Mouse (Mus musculus): ENCODE measurements around the gene Mllt1.
"Not testable (repeated sequence)": the region's sequence is repeated elsewhere in the genome, so short reads cannot be mapped to it uniquely, and the experiment has no call there.

The Mllt1 gene

DNA sequence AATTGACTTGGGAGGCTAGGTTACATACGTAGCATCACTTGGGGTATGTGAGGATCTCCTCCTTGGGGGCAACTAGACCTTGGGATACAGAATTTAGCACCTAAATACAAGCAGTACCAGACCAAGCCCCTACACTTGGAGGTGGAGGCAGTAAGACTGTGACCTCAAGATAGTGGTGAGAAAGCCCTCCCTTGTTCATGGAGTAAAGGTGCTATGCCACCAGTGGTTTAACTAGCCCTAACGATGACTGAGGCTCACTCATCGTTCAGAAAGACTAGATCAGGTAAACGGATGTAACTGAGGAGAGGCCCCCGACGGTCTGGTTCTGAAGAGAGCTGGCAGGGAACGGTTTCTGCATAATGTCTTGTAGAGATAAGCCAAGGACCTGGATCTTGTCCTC lies 1.5 kb upstream of the Mllt1 start:
- in situ Hi-C loops (cut with MboI, MseI): loop anchor here in 1 of 2 experiments (5.0 kb wide), 1 partner anchor 91 kb away; no protein-coding TSS in a partner anchor

DNA sequence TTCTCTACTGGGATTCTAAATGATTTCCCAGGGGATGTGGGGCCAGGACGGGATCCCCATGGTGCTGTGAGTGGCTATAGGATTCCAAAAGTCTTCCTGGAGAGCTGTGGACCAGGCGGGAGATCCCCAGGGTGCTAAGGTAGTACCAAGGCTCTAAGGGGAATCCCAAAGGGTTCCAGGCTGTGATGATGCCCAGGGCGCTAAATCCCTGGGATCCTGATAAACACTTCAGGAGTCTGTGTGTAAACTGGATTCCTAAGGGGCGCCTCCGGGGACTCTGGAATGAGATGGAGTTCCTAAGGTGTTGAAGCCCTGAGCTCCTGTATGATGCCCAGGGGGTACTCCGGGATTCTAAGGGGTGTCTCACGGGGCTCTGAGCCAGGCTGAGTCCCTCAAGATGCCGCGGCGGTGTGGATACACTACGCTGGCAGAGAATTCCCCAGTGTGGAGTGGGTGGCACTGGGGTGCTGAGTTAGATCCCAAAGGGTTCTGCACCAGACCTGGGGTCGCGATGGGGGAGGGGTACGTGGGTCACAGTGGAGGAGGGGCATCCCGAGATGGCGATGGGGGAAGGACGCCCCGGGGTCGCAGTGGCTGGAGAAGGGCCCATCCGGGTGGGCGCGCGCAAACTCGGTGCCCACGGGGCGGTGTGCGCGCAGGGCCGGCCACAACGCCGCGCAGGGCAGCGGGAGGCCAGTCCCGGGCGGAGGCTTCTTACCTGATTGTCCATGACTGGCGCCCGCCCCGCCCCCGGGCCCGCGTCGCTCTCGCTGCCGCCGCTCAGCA lies 477 bp downstream of the Mllt1 start:
- in situ Hi-C loops (cut with MboI, MseI): loop anchor here in 1 of 2 experiments (5.0 kb wide), 1 partner anchor 93 kb away; no protein-coding TSS in a partner anchor

DNA sequence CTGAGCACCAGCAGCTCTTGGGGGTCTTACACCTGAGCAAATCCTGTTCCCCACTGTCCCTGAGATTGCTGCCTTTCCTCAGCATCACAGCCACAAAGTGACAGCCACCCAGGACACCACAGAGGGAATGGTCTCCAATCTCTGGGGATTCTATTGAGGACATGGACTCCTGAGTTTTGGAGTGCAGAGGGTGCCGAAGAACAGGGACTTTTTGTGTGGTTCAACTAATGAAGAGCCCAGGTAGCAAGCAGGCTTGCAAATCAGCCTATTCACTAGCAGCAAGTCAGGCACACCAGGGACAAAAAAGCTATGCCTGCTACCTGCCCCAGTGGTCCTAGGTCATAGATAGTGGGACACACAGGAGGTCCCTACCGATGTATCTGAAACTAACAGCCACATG lies 1.8 kb downstream of the Mllt1 start:
- in situ Hi-C loops (cut with MboI, MseI): no loop called here

DNA sequence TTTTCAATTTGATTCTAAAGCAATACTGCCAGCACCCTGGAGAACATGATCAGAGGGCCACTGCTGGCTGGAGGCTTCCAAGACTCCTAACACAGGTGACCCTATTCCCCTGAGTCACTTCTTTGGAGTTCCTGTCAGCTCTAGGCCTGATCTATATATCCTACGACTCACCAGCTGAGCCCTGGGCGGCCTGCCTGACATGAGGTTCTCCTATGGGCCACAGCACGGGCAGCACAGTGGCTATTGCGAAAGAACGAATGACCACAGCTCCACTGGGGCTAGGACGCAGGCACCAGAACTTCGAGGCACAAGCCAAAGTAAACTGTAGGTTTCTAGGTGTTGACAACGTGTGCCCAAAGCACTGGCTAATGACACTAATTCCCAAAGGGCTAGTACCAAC lies 5.2 kb downstream of the Mllt1 start:
- in situ Hi-C loops (cut with MboI, MseI): no loop called here

DNA sequence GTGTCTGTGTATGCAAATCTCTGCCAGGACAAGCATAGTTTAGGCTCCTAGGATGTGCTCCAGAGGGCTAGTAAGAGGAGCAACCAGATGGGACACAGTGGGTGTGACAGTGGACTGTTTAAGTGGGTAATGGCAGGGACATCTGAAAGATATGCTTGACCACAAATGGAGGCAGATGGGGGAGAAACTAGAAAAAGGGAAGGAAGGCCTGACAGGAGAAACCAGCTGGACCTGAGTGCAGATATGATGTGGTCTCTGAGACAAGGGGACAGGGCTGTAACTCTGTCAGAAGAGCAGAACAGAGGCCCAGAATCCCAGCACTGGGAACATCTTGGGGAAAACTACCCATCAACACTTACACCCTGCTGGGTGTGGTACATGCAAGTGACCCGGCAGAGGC lies 5.7 kb downstream of the Mllt1 start:
- in situ Hi-C loops (cut with MboI, MseI): no loop called here

DNA sequence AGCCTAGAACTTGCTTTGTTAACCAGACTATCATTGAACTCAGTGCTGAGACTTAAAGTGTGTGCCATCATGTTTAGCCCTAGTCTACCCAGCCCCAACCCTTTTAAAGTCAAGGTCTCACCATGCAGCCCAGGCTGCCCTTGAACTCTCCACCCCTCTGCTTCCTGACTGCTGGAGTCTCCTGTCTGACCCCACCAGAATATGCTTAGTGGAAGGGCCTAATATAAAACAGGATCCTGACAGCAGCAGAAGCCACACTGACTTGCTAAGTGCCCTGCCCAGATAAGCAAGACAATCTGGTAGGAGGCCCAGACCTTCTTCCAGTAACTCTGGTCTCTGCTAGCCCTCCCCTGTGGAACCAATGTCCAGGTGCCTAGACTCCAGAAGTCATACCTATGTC lies 6.1 kb downstream of the Mllt1 start:
- in situ Hi-C loops (cut with MboI, MseI): no loop called here

DNA sequence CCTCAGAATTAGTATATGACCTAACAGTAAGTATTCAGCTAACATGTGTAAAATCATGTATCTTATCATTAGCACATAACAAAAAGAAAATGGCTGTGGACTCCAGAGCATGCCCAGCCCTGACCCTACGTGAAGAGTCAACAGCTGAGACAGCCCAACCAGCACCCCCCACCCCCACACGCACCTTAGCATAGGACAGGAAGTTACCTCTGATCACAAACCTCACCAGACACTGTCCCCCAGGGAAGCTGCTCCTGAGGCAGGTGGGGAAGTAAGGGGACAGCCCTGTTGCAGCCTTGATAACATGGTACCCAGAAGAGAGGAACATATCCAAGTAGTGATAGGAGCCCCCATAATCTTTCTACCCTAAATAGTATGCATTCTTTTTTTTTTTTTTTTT lies 9.2 kb downstream of the Mllt1 start:
- in situ Hi-C loops (cut with MboI, MseI): no loop called here

DNA sequence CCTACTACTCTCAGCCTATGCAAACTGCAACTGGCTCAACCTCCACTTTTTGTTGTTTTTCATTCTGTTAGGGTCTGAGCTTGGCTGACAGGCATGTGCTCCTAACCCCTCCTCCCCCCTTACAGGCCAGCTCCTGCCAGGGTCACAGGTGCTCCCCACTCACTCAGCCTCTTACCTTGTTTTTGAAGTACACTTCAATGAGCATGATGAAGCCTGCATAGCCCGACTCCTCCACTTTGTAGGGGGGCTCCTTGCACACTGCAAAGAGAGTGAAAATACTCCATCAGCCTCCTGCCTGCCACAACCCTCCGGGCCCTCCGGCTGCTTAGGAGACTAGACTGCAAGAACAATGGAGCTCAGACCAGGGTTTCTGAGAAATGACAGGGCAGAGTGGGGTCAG lies 15.5 kb downstream of the Mllt1 start:
- in situ Hi-C loops (cut with MboI, MseI): no loop called here

DNA sequence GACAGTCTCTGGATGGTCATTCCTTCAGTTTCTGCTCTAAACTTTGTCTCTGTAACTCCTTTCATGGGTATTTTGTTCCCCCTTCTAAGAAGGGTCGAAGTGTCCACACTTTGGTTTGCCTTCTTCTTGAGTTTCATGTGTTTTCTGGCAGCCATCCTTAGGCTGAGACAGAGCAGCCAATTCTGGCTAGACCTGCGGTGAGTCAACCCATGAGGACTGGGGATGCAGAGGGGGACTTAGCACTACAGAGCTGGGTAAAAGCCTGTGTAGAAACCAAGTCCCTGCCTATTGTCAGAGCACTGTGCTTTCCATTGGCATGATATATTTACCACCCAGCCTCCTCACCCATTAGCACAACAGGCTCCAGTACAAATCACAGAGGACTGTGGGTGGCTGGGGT lies 18.0 kb downstream of the Mllt1 start:
- in situ Hi-C loops (cut with MboI, MseI): no loop called here

DNA sequence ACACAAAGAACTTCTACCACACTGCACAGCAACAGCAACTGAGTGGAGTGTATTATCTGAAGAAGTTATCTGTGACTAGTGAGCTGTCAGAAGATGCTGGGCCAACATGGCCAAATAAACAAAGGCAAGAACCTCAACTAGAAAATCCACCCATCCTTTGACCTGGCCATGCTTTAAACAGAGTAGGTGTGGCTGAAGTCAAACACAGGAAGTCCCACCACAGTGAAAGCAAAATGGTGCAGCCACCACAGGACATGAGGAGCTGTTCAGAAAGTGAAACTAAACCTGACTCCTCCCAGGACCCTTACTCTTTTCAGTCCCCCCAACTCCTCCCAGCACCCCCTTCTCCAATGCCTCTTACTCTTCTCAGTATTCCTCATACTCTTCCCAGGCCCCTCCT lies 21.8 kb downstream of the Mllt1 start:
- in situ Hi-C loops (cut with MboI, MseI): no loop called here

DNA sequence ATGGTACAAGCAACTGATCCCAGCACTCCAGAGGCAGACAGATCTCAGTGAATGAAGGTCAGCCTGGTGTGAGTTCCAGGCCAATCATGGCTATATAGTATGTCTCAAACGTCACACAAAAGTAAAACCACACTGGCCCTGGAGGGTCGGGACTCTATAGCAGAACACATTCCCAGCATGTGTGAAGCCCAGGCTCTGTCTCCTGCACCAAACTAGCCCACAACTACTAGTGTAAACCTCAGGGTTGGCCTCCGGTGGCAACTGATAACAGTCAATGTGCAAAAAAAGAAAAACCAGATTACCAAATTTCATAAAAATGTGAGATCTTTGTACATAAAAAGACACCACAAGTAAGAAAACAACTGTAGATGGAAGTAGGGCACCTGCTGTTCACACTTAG lies 22.2 kb downstream of the Mllt1 start:
- in situ Hi-C loops (cut with MboI, MseI): no loop called here

DNA sequence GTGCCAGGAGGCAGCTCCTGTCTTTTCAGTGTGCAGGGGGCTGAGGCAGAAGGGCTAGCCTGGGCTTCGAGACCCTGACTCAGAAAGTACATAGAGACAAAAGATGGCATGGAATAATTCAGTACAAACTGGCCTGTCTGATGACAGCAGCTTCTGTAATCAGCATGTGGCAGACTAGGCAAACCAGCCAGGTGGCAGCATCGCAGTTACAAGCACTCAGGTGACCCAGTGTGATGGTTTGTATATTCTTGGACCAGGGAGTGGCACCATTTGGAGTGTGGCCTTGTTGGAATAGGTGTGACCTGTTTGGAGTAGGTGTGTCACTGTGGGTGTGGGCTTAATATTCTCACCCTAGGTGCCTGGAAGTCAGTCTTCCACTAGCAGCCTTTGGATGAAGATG lies 25.5 kb downstream of the Mllt1 start:
- in situ Hi-C loops (cut with MboI, MseI): not testable (repeated sequence)

DNA sequence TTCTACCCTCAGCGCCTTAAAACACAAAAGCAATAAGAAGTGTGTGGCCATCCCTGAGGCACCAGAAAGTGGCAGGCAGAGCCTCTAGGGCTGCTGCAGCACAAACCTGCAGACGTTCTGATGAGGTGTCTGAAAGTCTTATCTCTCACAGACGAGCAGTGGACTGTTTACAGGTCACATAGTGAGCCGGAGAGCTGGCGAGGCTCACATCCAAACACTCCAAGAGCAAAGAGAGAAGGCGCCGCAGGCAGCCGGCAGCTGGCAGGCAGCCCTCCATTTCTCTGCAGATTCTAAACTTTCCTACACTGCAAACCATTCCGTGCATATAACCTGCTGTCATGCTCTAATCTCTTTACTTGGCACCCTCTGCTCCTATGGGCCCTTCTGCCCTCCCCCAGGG lies 27.3 kb downstream of the Mllt1 start:
- in situ Hi-C loops (cut with MboI, MseI): no loop called here

DNA sequence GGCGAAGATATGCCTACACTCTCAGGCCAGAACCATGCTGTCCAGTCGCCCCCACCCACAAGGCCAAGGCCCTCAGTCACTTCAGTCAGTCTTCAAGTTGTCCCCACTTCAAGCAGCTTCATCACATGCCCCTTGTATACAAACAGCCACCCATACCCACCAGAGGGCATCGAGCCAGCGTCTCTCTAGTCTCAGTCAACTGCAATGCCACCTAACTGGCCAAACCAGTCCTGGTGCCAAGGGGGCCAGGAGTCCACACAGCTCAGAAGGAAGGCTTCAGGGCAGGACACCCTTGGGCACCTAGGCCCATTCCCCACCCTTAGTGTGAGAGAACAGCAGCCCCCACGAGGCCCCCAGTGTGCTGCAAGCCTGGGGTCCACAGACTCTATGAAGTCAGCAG lies 28.1 kb downstream of the Mllt1 start:
- in situ Hi-C loops (cut with MboI, MseI): no loop called here

DNA sequence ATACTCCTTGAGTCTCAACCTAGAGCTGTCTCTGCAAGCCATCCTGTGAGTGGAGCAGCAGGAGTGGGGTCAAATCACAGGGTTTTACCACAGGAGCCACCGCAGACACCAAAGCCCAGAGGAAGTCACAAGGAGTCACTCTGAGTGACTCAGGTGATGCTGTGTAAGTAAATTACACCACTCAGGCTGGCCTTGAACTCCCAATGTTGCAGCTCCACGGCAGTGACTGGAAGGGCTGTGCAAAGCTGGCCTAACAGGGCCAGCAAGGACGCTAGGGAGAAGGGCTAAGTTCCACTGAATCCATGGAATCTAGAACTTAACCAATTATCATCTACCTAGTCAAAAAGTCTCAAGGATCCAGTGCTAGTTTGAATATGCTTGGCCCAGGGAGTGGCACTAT lies 29.0 kb downstream of the Mllt1 start:
- in situ Hi-C loops (cut with MboI, MseI): no loop called here

DNA sequence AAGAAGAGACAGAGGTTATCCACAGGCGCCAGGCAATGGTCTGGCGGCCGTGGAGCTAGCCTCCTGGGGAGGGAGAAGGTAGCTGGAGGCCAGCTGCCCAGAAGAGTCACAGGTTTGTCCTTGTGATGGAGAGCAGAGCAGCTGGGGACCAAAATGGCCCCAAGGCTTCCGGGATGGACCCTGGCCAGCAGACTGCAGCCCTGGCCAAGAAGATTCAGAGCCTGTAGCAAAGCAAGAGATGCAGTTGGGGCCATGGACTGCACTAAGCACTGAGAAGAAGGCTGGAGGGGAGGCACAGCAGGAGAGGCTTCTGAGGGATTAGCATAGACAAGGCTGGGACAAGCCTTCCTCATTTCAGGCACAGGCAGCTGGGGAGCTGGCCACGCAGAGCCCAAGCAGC lies 32.5 kb downstream of the Mllt1 start:
- in situ Hi-C loops (cut with MboI, MseI): no loop called here

DNA sequence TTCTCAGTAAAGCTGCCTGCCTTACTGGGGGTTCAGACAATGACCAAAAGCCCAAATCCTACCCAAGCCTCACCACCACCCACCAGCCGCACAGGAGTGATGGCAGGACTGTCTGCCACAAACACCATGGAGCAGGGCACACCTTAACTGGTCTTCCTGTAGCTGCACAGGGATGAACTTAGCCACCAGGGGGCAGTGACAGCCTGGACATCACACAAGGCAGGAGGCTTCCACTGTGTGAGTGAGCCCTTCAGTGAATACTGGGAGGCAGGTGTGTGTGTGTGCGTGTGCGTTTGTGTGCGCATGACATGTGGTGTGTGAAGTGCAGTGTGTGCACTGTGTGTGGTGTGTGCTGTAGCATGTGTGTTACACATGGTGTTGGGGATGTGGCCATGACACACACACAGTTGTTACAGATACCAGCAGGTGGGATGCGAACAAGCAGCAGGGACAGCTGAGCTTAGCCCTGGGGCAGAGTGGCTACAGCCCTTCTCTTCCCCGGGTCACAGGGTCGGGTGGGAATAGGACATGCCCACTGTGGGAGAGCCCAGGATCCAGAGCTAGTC lies 37.5 kb downstream of the Mllt1 start:
- in situ Hi-C loops (cut with MboI, MseI): no loop called here

DNA sequence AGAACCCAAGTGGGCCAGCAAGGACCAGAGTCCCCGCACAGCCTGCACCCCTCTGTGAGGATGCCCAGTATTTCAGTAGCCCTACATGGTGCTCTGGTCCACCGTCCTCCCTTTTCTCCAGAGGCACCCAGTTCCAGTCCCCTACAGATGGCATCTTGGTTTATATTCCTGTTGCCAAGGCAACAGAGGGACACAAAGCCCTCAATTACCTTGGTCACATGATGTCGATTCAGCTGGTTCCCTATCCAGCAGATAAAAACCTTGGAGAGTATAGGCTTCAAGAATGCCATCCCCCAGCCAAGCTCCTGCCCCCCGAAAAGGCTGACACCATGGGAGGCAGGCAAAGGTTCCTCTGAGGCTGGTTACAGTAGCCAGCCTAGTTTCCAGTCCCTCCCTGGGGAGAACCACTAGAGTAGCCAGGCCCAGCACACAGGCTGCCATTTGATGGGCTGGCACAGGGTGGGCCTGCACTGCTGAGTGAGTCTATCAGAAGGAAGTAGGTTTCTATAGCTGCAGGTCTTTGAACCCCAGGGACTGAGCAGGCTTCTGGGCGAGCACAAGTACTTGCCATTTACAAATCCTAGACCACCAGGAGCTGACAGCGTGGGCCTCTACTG lies 38.6 kb downstream of the Mllt1 start:
- in situ Hi-C loops (cut with MboI, MseI): no loop called here

DNA sequence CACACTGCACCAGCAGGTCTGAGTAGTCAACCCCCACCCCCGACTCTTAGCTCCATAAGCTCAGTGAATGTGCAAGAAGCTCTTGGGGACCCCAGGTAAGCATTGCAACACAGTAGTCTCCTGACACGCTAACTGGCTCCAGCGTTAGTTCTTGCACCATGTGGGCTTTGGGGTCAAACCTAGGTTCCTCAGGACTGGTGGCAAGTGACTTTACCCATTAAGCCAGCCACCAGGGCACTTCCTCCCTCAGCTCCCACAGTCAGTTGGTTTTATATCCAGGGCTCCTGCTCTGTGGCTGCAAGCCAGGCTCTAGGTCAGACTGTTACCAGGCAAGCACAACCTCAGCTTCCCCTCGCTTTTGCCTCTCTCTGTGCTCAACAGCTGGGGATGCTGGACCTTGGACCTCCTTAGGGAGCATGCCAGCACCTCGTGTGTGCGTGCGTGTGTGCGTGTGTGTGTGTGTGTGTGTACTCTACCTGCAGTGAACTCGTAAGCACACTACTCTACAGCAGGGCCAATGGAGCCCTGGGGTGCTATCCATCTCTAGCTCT lies 39.8 kb downstream of the Mllt1 start:
- in situ Hi-C loops (cut with MboI, MseI): no loop called here

DNA sequence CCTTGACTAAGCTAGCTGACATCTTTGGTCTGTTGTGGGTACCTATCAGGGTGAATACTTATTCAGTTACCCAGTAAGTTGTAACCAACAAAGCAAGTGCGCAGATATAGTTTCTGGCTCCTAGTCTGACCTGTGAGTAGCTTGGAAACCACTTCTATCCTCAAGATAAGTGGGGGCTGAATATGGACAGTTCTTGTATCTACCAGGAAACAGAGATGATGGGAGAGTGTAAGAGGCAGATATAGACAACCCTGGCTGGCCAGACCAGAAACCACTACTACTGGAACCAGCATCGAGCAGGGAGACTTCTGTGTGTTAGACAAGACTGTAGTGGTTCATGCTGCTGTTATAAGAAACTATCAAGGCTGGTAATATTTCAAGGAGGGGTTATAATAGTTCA lies 45.2 kb downstream of the Mllt1 start:
- in situ Hi-C loops (cut with MboI, MseI): loop anchor here in 1 of 2 experiments (5.0 kb wide), 1 partner anchor 67 kb away; no protein-coding TSS in a partner anchor

DNA sequence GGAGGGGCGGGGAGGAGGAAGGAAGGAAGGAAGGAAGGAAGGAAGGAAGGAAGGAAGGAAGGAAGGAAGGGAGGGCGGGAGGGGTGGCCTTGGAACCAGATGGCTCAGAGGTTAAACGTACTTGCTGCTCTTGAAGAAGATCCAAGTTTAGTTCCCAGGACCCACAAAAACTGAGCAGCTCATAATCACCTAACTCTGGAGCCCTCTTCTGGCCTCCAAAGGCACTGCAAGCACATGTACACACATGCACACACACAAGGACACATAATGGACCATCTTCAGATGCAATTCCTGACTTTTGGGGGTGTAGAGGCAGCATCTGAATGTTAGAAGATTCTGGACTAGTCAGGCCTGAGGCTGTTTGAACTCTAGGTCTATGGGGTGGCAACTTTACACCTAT lies 47.2 kb downstream of the Mllt1 start:
- in situ Hi-C loops (cut with MboI, MseI): no loop called here

DNA sequence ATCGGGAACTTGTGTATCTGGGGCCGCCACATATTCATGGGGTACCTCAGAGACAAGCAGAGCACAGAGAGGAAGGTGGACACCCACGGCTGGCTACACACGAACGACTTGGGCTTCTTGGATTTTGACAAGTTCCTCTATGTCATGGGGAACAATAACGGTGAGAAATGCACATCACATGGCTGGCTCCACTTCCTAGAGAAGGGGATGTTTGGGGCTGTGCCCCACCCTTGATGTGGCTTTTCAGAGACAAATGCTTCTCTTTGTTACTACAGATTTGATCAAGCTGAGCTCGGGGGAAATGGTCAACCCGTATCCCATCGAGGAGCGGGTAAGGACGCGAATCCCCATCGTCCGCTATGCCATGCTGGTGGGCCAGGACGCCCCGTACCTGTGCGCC lies 50.4 kb downstream of the Mllt1 start:
- in situ Hi-C loops (cut with MboI, MseI): no loop called here

DNA sequence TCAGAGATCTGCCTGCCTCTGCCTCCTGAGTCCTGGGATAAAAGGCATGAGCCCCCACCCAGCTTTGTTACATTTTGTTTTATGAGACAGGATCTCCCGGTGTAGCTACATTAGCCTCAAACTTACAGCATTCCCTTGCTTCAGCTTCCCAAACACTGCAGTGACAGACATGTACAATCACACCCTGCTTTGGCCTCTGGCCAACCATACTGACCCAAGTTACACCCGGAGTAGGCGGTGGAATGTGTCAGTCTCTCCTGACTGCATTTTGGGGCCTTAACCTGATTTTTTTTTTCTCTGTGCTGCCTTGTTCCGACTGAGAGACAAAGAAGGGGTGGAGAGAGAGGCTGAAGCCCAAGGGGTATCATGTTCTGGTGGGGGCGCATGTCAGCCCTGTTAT lies 50.9 kb downstream of the Mllt1 start:
- in situ Hi-C loops (cut with MboI, MseI): no loop called here
